Mouse (Mus musculus) bone marrow, adult 2 months (tissue): ENCODE data around the gene Muc5ac. TPM values are rescaled to one million over a fixed set of nuclear protein-coding genes. Genes with fewer than 3 reads are reported as not detected.
"Not testable (repeated sequence)": the region's sequence is repeated elsewhere in the genome, so short reads cannot be mapped to it uniquely, and the experiment has no call there.

Experiments
- H3K27ac ChIP-seq: fragments of 200-500 bp; 2 replicates; pipeline ENCODE4 v1.5.1; 2012; ENCODE audit warnings: low read depth, mild to moderate bottlenecking, control low read depth, inconsistent platforms, low read length; ENCODE audit not compliant: control insufficient read depth, poor library complexity, insufficient read depth
- H3K4me1 ChIP-seq: fragments of 200-500 bp; 2 replicates; pipeline ENCODE4 v1.6.1; 2011; ENCODE audit warnings: low read length; ENCODE audit not compliant: control insufficient read depth, insufficient read depth
- H3K4me3 ChIP-seq: fragments of 200-500 bp; replicated peaks from 2 replicates; pipeline ENCODE3; 2011; ENCODE audit warnings: mild to moderate bottlenecking, low read depth, low read length, control low read depth; ENCODE audit not compliant: control insufficient read depth
- CTCF ChIP-seq: fragments of 200-500 bp; IDR thresholded peaks from 2 replicates; pipeline ENCODE4 v1.5.1; 2011; ENCODE audit warnings: low read length, control low read depth; ENCODE audit not compliant: control insufficient read depth, insufficient read depth
- POLR2A ChIP-seq: fragments of 200-500 bp; IDR thresholded peaks from 2 replicates; pipeline ENCODE4 v1.6.1; 2011; ENCODE audit warnings: low read depth, mild to moderate bottlenecking, control low read depth, low read length, borderline replicate concordance; ENCODE audit not compliant: control insufficient read depth
- WGBS: fragments of 180-500 bp; shearing (Covaris S2); methylation state at CpG from one replicate; pipeline ENCODE4 v1.1.7; 2018; 5-methylcytosine and 5-hydroxymethylcytosine counted together
- polyA plus RNA-seq: library from polyadenylated mRNA; stranded (reverse); fragments of >200 nt; gene quantifications from 2 replicates; pipeline ENCODE4 v1.2.4, GENCODE M21; 2011; ENCODE audit warnings: low replicate concordance; ENCODE audit not compliant: missing spikeins, insufficient read depth, insufficient read length

Gene Muc5ac
- polyA plus RNA-seq, 1 experiment: not detected

GRCm38 (mm10) chr7:141774855-141775254 lies 13.9 kb upstream of the Muc5ac start:
- no peak overlapping the region for H3K27ac ChIP-seq
- no peak for TF ChIP-seq POLR2A
- TF ChIP-seq CTCF: no peak
- 65% methylated on average over 2 of the region's 2 CpGs for WGBS
- peaks cover 9% of the 10 kb centered on the region; the same call in 1 of the 2 replicates for H3K4me1 ChIP-seq
- no peak overlapping the region for H3K4me3 ChIP-seq

- Histone ChIP-seq H3K27ac (no peak overlapping the region), H3K4me1 (peaks cover 6% of the 10 kb centered on the region; the same call in 1 of the 2 replicates), H3K4me3 (no peak overlapping the region)
- WGBS: 67% methylated on average over 5 of the region's 5 CpGs
- TF ChIP-seq CTCF: no peak
- TF ChIP-seq POLR2A: no peak
These were observed 12.6 kb upstream of the Muc5ac start for GRCm38 (mm10) chr7:141776199-141776598.

- Histone ChIP-seq H3K4me3 (no peak overlapping the region), H3K27ac (no peak overlapping the region), H3K4me1 (no peaks in the 10 kb centered on the region)
- 90% methylated on average over 1 of the region's 1 CpGs for WGBS
- TF ChIP-seq POLR2A: no peak
- TF ChIP-seq CTCF: no peak
These were observed 5.5 kb downstream of the Muc5ac start for GRCm38 (mm10) chr7:141794251-141794650.

- TF ChIP-seq CTCF: no peak
- TF ChIP-seq POLR2A: no peak
- Histone ChIP-seq H3K27ac (no peak overlapping the region), H3K4me3 (no peak overlapping the region), H3K4me1 (peaks cover 1% of the 10 kb centered on the region; the same call in 1 of the 2 replicates)
- 80% methylated on average over 7 of the region's 7 CpGs for WGBS
These were observed 14.4 kb downstream of the Muc5ac start for GRCm38 (mm10) chr7:141803206-141803605.

GRCm38 (mm10) chr7:141805384-141805783 lies 16.6 kb downstream of the Muc5ac start:
- WGBS: 82% methylated on average over 7 of the region's 7 CpGs
- TF ChIP-seq POLR2A (no peak), CTCF (no peak)
- no peak overlapping the region for H3K4me3 ChIP-seq

GRCm38 (mm10) chr7:141807823-141808222 lies 19.1 kb downstream of the Muc5ac start:
- H3K4me3 ChIP-seq, H3K27ac ChIP-seq, H3K4me1 ChIP-seq: not testable (repeated sequence)
- WGBS: no CpG with 5 or more reads among the region's 4 CpGs

More at GRCm38 (mm10) chr7:141805384-141805783, 16.6 kb downstream of the Muc5ac start:
- H3K27ac ChIP-seq: no peak overlapping the region
- peaks cover 1% of the 10 kb centered on the region; the same call in 1 of the 2 replicates for H3K4me1 ChIP-seq

GRCm38 (mm10) chr7:141809933-141810332 lies 21.2 kb downstream of the Muc5ac start:
- H3K27ac ChIP-seq, H3K4me3 ChIP-seq: not testable (repeated sequence)
- WGBS: no CpG with 5 or more reads among the region's 4 CpGs

GRCm38 (mm10) chr7:141813321-141813720 lies 24.5 kb downstream of the Muc5ac start:
- no peak overlapping the region for H3K27ac ChIP-seq
- no peaks in the 10 kb centered on the region for H3K4me1 ChIP-seq
- 61% methylated on average over 4 of the region's 4 CpGs for WGBS
- TF ChIP-seq POLR2A (no peak), CTCF (no peak)
- H3K4me3 ChIP-seq: no peak overlapping the region

More at GRCm38 (mm10) chr7:141809933-141810332, 21.2 kb downstream of the Muc5ac start:
- not testable (repeated sequence) for H3K4me1 ChIP-seq

GRCm38 (mm10) chr7:141815361-141815760 lies 26.6 kb downstream of the Muc5ac start:
- Histone ChIP-seq H3K4me1 (no peaks in the 10 kb centered on the region), H3K27ac (no peak overlapping the region), H3K4me3 (no peak overlapping the region)
- TF ChIP-seq CTCF (no peak), POLR2A (no peak)
- WGBS: 59% methylated on average over 4 of the region's 4 CpGs
